In the genomic region with DNA sequence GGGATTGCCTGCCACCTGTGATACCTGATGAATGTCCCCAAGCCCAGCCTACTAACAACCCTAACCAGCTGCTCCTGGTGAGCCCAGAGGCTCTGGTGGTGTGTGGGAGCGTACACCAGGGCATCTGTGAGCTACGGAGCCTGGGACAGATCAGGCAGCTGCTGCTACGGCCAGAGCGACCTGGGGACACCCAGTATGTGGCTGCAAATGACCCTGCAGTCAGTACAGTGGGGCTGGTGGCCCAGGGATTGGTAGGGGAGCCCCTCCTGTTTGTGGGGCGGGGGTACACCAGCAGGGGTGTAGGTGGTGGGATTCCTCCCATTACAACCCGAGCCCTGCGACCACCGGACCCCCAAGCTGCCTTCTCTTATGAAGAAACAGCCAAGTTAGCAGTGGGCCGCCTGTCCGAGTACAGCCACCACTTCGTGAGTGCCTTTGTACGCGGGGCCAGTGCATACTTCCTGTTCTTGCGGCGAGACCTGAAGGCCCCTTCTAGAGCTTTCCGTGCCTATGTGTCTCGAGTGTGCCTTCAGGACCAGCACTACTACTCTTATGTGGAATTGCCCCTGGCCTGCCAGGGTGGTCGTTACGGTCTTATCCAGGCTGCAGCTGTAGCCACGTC, we compare ENCODE assay signal across 25 mouse cellular contexts. TPM values are rescaled to one million over a fixed set of nuclear protein-coding genes. Genes with fewer than 3 reads are reported as not detected.
DNase-seq lines count a peak whose midpoint lies in the region; ATAC-seq and TF ChIP-seq lines count a peak whose summit lies in the region.
"Had no signal": no experiment of that assay in that cellular context is flagged by ENCODE, and none has a peak within 500 bp of the region (broad histone marks: within the 10 kb centered on the region; RNA-seq: fewer than 3 reads in every experiment).

No protein-coding gene starts in this region.

- ATAC-seq in heart, embryonic 16.5 days (replicated peaks; ENCODE audit: extremely low read depth, insufficient read depth, low FRiP score) = no peak
- ATAC-seq in limb, embryonic 12.5 days (ENCODE audit: insufficient number of reproducible peaks, insufficient read depth, low FRiP score, low TSS enrichment, low read depth) = no peak
- ATAC-seq in common myeloid progenitor, adult 5-6 weeks (replicated peaks; ENCODE audit: low read depth, poor library complexity, severe bottlenecking) = peak; percentile 37; the same call in 1 of the 2 replicates
- no peak for ATAC-seq in liver, embryonic 11.5 days (replicated peaks; ENCODE audit: low FRiP score)
- ATAC-seq: CD4-positive, CD25-positive, alpha-beta regulatory T cell, adult 4 months; forebrain, embryonic 14.5 days; hindbrain, postnatal 0 days; liver, postnatal 0 days had no signal

- 84% methylated on average over 20 of the region's 20 CpGs for WGBS in heart, embryonic 16.5 days
- 79% methylated on average over 20 of the region's 20 CpGs for WGBS in heart, adult 2 months
- 85% methylated on average over 20 of the region's 20 CpGs for WGBS in limb, embryonic 12.5 days
- WGBS in limb, embryonic 10.5 days = 89% methylated on average over 20 of the region's 20 CpGs
- 84% methylated on average over 20 of the region's 20 CpGs for WGBS in liver, embryonic 11.5 days

- no peaks in the 10 kb centered on the region for H3K27me3 ChIP-seq in heart, embryonic 16.5 days (ENCODE audit: control insufficient read depth, insufficient read depth, low read length)
- no peaks in the 10 kb centered on the region for H3K27me3 ChIP-seq in heart, adult 2 months (ENCODE audit: control insufficient read depth, insufficient read depth, low read length)
- no peaks in the 10 kb centered on the region for H3K27me3 ChIP-seq in limb, embryonic 12.5 days
- no peaks in the 10 kb centered on the region for H3K27me3 ChIP-seq in limb, embryonic 10.5 days (ENCODE audit: low read depth, poor library complexity, severe bottlenecking)
- H3K27me3 ChIP-seq in liver, embryonic 11.5 days (replicated peaks; ENCODE audit: control insufficient read depth, insufficient read depth, low read length) = peaks cover 21% of the 10 kb centered on the region
- H3K27me3 ChIP-seq: midbrain, embryonic 12.5 days; stomach, embryonic 15.5 days had no signal

- TF ChIP-seq POLR2A in heart, adult 2 months (IDR thresholded peaks at IDR 0.05; ENCODE audit: insufficient read depth, low read depth, low read length) = no peak

- no peak for TF ChIP-seq EP300 in heart, adult 2 months (IDR thresholded peaks at IDR 0.05; ENCODE audit: insufficient read depth, low read depth, low read length)

- no peak for TF ChIP-seq CTCF in heart, adult 2 months (IDR thresholded peaks at IDR 0.05)

- DNase-seq in heart, adult 2 months = no peak
- DNase-seq in limb, embryonic 10.5 days (ENCODE audit: low spot score) = no peak
- peak; percentile 15 for DNase-seq in A20 (ENCODE audit: low read depth, low spot score)
- DNase-seq in urinary bladder, postnatal 10 days (ENCODE audit: low spot score) = no peak
- no peak for DNase-seq in liver, embryonic 11.5 days (ENCODE audit: low spot score)
- DNase-seq: cerebellum, adult 11 months; cerebellum, postnatal 25 days; gastrocnemius, postnatal 25 days; heart, postnatal 10 days; kidney, adult 8-10 months; layer of hippocampus, adult 9-11 months; liver, postnatal 0 days; spleen, adult 18-20 months; thymus, postnatal 4 days had no signal

- peaks cover 11% of the 10 kb centered on the region; the same call in 1 of the 2 replicates for H3K36me3 ChIP-seq in heart, embryonic 16.5 days (ENCODE audit: control insufficient read depth, insufficient read depth)
- H3K36me3 ChIP-seq in heart, adult 2 months (ENCODE audit: control insufficient read depth, insufficient read depth, low read length) = no peaks in the 10 kb centered on the region
- peaks cover 65% of the 10 kb centered on the region for H3K36me3 ChIP-seq in limb, embryonic 12.5 days
- H3K36me3 ChIP-seq in limb, embryonic 10.5 days = peaks cover 71% of the 10 kb centered on the region
- H3K36me3 ChIP-seq in liver, embryonic 11.5 days (ENCODE audit: control insufficient read depth, insufficient read depth, low read length) = peaks cover 11% of the 10 kb centered on the region; the same call in 1 of the 2 replicates
- H3K36me3 ChIP-seq: G1E had no signal

- intact Hi-C loops in heart, adult 2 months (cut with DNase I) = no loop called here

- H3K4me3 ChIP-seq in heart, embryonic 16.5 days (ENCODE audit: low read length) = no peak overlapping the region
- H3K4me3 ChIP-seq in heart, adult 2 months = no peak overlapping the region
- no peak overlapping the region for H3K4me3 ChIP-seq in limb, embryonic 12.5 days (replicated peaks)
- H3K4me3 ChIP-seq in limb, embryonic 10.5 days = no peak overlapping the region
- no peak overlapping the region for H3K4me3 ChIP-seq in liver, embryonic 11.5 days (ENCODE audit: low read depth, low read length)
- H3K4me3 ChIP-seq: erythroblast, embryonic 14.5 days; midbrain, embryonic 12.5 days; myocyte; stomach, embryonic 15.5 days had no signal

- no peaks in the 10 kb centered on the region for H3K79me2 ChIP-seq in heart, adult 2 months (replicated peaks; ENCODE audit: control insufficient read depth, insufficient read depth, low read length)

- peak overlapping the region; percentile 89; the same call in 1 of the 2 replicates for H3K9ac ChIP-seq in heart, embryonic 16.5 days (ENCODE audit: low read length)
- no peak overlapping the region for H3K9ac ChIP-seq in heart, adult 2 months (ENCODE audit: low read depth, low read length)
- no peak overlapping the region for H3K9ac ChIP-seq in limb, embryonic 12.5 days (replicated peaks)
- no peak overlapping the region for H3K9ac ChIP-seq in liver, embryonic 11.5 days (ENCODE audit: low read depth, low read length)
- H3K9ac ChIP-seq: liver, postnatal 0 days; midbrain, embryonic 12.5 days; stomach, embryonic 15.5 days had no signal

- H3K4me2 ChIP-seq in heart, embryonic 16.5 days (ENCODE audit: low read depth, low read length) = no peak overlapping the region
- H3K4me2 ChIP-seq in limb, embryonic 12.5 days = no peak overlapping the region
- H3K4me2 ChIP-seq in liver, embryonic 11.5 days = no peak overlapping the region
- H3K4me2 ChIP-seq: midbrain, embryonic 12.5 days; stomach, embryonic 15.5 days had no signal

- H3K27ac ChIP-seq in heart, embryonic 16.5 days (ENCODE audit: low read length) = no peak overlapping the region
- no peak overlapping the region for H3K27ac ChIP-seq in heart, adult 2 months
- 0 out of 2 replicates have a peak overlapping the region, but pooled peaks have one; percentile 23 for H3K27ac ChIP-seq in limb, embryonic 12.5 days
- no peak overlapping the region for H3K27ac ChIP-seq in limb, embryonic 10.5 days
- H3K27ac ChIP-seq in liver, embryonic 11.5 days (ENCODE audit: low read depth, low read length) = no peak overlapping the region
- H3K27ac ChIP-seq: hindbrain, postnatal 0 days; midbrain, embryonic 12.5 days; stomach, embryonic 15.5 days had no signal

- peaks cover 64% of the 10 kb centered on the region for H3K4me1 ChIP-seq in heart, embryonic 16.5 days (ENCODE audit: control insufficient read depth, insufficient read depth, low read length)
- H3K4me1 ChIP-seq in heart, adult 2 months (ENCODE audit: control insufficient read depth, insufficient read depth, low read length) = peaks cover 4% of the 10 kb centered on the region
- H3K4me1 ChIP-seq in limb, embryonic 12.5 days (replicated peaks) = peaks cover 44% of the 10 kb centered on the region
- peaks cover 43% of the 10 kb centered on the region for H3K4me1 ChIP-seq in limb, embryonic 10.5 days
- H3K4me1 ChIP-seq in liver, embryonic 11.5 days (replicated peaks; ENCODE audit: control insufficient read depth, insufficient read depth, low read length) = peaks cover 15% of the 10 kb centered on the region

- H3K9me3 ChIP-seq in heart, embryonic 16.5 days (replicated peaks; ENCODE audit: control insufficient read depth, low read length) = no peaks in the 10 kb centered on the region
- no peaks in the 10 kb centered on the region for H3K9me3 ChIP-seq in limb, embryonic 12.5 days
- H3K9me3 ChIP-seq in limb, embryonic 10.5 days (replicated peaks) = no peaks in the 10 kb centered on the region
- no peaks in the 10 kb centered on the region for H3K9me3 ChIP-seq in liver, embryonic 11.5 days (ENCODE audit: control insufficient read depth, low read length)
- H3K9me3 ChIP-seq: midbrain, embryonic 12.5 days; stomach, embryonic 15.5 days had no signal

RNA-seq across cellular contexts. Expression of gene Plxnb1, which starts 5.2 kb away (rescaled TPM):
- polyA plus RNA-seq in heart, embryonic 16.5 days (2015; fragmentation: Nextera tagmentation; extraction: Ambion mirVana) = 7.8 and 8.8 TPM in 2 replicates
- 10 to 100 TPM; 15.7 to 21.1 TPM for total RNA-seq in heart, adult 2 months (2021)
- 25.0 and 31.9 TPM in 2 replicates for polyA plus RNA-seq in heart, adult 2 months (2012; rRNA removed)
- 22.2 and 25.7 TPM in 2 replicates for polyA plus RNA-seq in limb, embryonic 12.5 days (2016; fragmentation: Nextera tagmentation; extraction: Ambion mirVana)
- 18.6 and 23.7 TPM in 2 replicates for polyA plus RNA-seq in limb, embryonic 10.5 days (2016; fragmentation: Nextera tagmentation; extraction: Ambion mirVana)
- 0.14 TPM in 1 of 2 replicates, not detected in the other for total RNA-seq in common myeloid progenitor, adult 5-6 weeks (2017)
- polyA plus RNA-seq in liver, embryonic 11.5 days (2014; fragmentation: Nextera tagmentation; extraction: Ambion mirVana) = 5.8 and 7.4 TPM in 2 replicates
- polyA plus RNA-seq: G1E had no signal

RNA-seq across cellular contexts. Expression of gene Tma7, which starts 18.0 kb away (rescaled TPM):
- 414 and 431 TPM in 2 replicates for polyA plus RNA-seq in heart, embryonic 16.5 days (2015; fragmentation: Nextera tagmentation; extraction: Ambion mirVana)
- 100 to 1,000 TPM; 218 to 235 TPM for total RNA-seq in heart, adult 2 months (2021)
- 41.4 and 59.3 TPM in 2 replicates for polyA plus RNA-seq in heart, adult 2 months (2012; rRNA removed)
- 840 and 867 TPM in 2 replicates for polyA plus RNA-seq in limb, embryonic 12.5 days (2016; fragmentation: Nextera tagmentation; extraction: Ambion mirVana)
- 805 and 864 TPM in 2 replicates for polyA plus RNA-seq in limb, embryonic 10.5 days (2016; fragmentation: Nextera tagmentation; extraction: Ambion mirVana)
- 126 and 146 TPM in 2 replicates for total RNA-seq in common myeloid progenitor, adult 5-6 weeks (2017)
- 716 and 742 TPM in 2 replicates for polyA plus RNA-seq in liver, embryonic 11.5 days (2014; fragmentation: Nextera tagmentation; extraction: Ambion mirVana)

RNA-seq across cellular contexts. Expression of gene Ccdc51, which starts 18.1 kb away (rescaled TPM):
- 14.7 and 15.9 TPM in 2 replicates for polyA plus RNA-seq in heart, embryonic 16.5 days (2015; fragmentation: Nextera tagmentation; extraction: Ambion mirVana)
- 10 to 100 TPM; 11.1 to 11.8 TPM for total RNA-seq in heart, adult 2 months (2021)
- 7.0 and 9.2 TPM in 2 replicates for polyA plus RNA-seq in heart, adult 2 months (2012; rRNA removed)
- 12.8 and 13.9 TPM in 2 replicates for polyA plus RNA-seq in limb, embryonic 12.5 days (2016; fragmentation: Nextera tagmentation; extraction: Ambion mirVana)
- polyA plus RNA-seq in limb, embryonic 10.5 days (2016; fragmentation: Nextera tagmentation; extraction: Ambion mirVana) = 13.6 and 14.1 TPM in 2 replicates
- 14.9 and 19.0 TPM in 2 replicates for total RNA-seq in common myeloid progenitor, adult 5-6 weeks (2017)
- polyA plus RNA-seq in liver, embryonic 11.5 days (2014; fragmentation: Nextera tagmentation; extraction: Ambion mirVana) = 21.9 TPM in 2 replicates

RNA-seq across cellular contexts. Expression of gene Atrip, which starts 26.5 kb away (rescaled TPM):
- polyA plus RNA-seq in heart, embryonic 16.5 days (2015; fragmentation: Nextera tagmentation; extraction: Ambion mirVana) = 15.6 and 17.3 TPM in 2 replicates
- 1 to 10 TPM; 8.0 to 9.0 TPM for total RNA-seq in heart, adult 2 months (2021)
- polyA plus RNA-seq in heart, adult 2 months (2012; rRNA removed) = 10.0 and 13.9 TPM in 2 replicates
- polyA plus RNA-seq in limb, embryonic 12.5 days (2016; fragmentation: Nextera tagmentation; extraction: Ambion mirVana) = 31.6 and 33.4 TPM in 2 replicates
- polyA plus RNA-seq in limb, embryonic 10.5 days (2016; fragmentation: Nextera tagmentation; extraction: Ambion mirVana) = 35.3 and 36.8 TPM in 2 replicates
- 20.6 and 22.5 TPM in 2 replicates for total RNA-seq in common myeloid progenitor, adult 5-6 weeks (2017)
- polyA plus RNA-seq in liver, embryonic 11.5 days (2014; fragmentation: Nextera tagmentation; extraction: Ambion mirVana) = 24.3 and 28.9 TPM in 2 replicates

RNA-seq across cellular contexts. Expression of gene Trex1, which starts 40.9 kb away (rescaled TPM):
- 12.5 and 14.5 TPM in 2 replicates for polyA plus RNA-seq in heart, embryonic 16.5 days (2015; fragmentation: Nextera tagmentation; extraction: Ambion mirVana)
- total RNA-seq in heart, adult 2 months (2021) = 10 to 100 TPM; 12.6 to 13.3 TPM
- polyA plus RNA-seq in heart, adult 2 months (2012; rRNA removed) = 45.8 and 55.2 TPM in 2 replicates
- polyA plus RNA-seq in limb, embryonic 12.5 days (2016; fragmentation: Nextera tagmentation; extraction: Ambion mirVana) = 7.1 and 7.5 TPM in 2 replicates
- 7.5 and 9.4 TPM in 2 replicates for polyA plus RNA-seq in limb, embryonic 10.5 days (2016; fragmentation: Nextera tagmentation; extraction: Ambion mirVana)
- total RNA-seq in common myeloid progenitor, adult 5-6 weeks (2017) = 13.3 and 16.1 TPM in 2 replicates
- polyA plus RNA-seq in liver, embryonic 11.5 days (2014; fragmentation: Nextera tagmentation; extraction: Ambion mirVana) = 8.9 and 9.7 TPM in 2 replicates
